Mouse (Mus musculus) cerebellum, adult 2 months (tissue): ENCODE data around the gene Slc1a3.

Source experiments
- CTCF ChIP-seq: fragments of 200-500 bp; IDR thresholded peaks from 2 replicates; pipeline ENCODE4 v1.5.1; 2011; ENCODE audit warnings: low read depth, mild to moderate bottlenecking, control low read depth, low read length, moderate library complexity, borderline replicate concordance; ENCODE audit not compliant: insufficient read depth
- POLR2A ChIP-seq: fragments of 200-500 bp; IDR thresholded peaks from 2 replicates; pipeline ENCODE4 v1.6.1; 2011; ENCODE audit warnings: low read length, control low read depth, borderline replicate concordance; ENCODE audit not compliant: insufficient read depth

DNA sequence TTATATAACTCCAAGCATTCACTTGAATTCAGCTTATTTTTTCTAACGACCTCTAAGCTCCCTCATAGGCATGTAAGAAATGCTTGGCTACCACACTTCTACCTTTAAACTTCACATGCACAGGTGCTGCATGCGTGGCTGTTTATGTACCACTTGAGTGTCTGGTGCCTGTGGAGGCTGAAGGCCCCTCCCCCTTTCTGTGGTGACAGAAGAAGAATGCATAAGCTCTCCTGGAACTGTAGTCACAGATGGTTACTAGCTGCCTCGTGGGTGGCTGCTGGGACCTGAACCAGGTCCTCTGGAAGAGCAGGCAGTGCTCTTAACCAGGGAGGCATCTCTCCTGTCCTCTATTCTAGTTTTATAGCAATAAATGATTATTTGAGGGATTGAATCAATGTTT, 13.1 kb downstream of the Slc1a3 start:
- no peak for TF ChIP-seq POLR2A
- TF ChIP-seq CTCF = no peak
